Mouse (Mus musculus) adrenal gland, adult 10 weeks (tissue): Measurements from ENCODE around the gene Casc1. TPM values are rescaled to one million over a fixed set of nuclear protein-coding genes. Genes with fewer than 3 reads are reported as not detected.

Experiments
- polyA plus RNA-seq: library from polyadenylated mRNA; stranded (reverse); fragments of 350-450 nt; fragmentation: Illumina TruSeq; extraction: RNeasy Lipid Tissue Mini Kit (QIAGEN cat#74804); gene quantifications from one replicate; pipeline ENCODE4 v1.2.3, GENCODE M21; 2014; ENCODE audit warnings: low read depth, low replicate concordance

The Casc1 gene
- not detected for polyA plus RNA-seq

GRCm38 (mm10) chr6:145210816-145211338 is at the start of gene Casc1, which contains the start of gene Etfrf1:
Gene Casc1, minus strand, starts transcription at chr6:145211005.
Gene Etfrf1, plus strand, starts transcription at chr6:145211134.

GRCm38 (mm10) chr6:145250185-145250791 is 39.5 kb upstream of the Casc1 start, which contains the start of gene Kras:
Gene Kras, minus strand, starts transcription at chr6:145250239.

Other genes starting within 250 kb of the Casc1 start
- gene Bcat1, start 134.8 kb downstream of the Casc1 start, polyA plus RNA-seq = 0.82 TPM
- gene Lrmp, start 95.4 kb downstream of the Casc1 start, polyA plus RNA-seq = 2.2 TPM
- 773 TPM for gene Etfrf1, start 129 bp upstream of the Casc1 start, polyA plus RNA-seq
- gene Kras, start 39.2 kb upstream of the Casc1 start, polyA plus RNA-seq = 115 TPM